Mouse (Mus musculus) small intestine, adult 2 months (tissue): Measurements from ENCODE around the gene Adgrg6.

ENCODE experiments used
- CTCF ChIP-seq: fragments of 200-500 bp; IDR thresholded peaks from 2 replicates; pipeline ENCODE4 v1.5.1; 2012; ENCODE audit warnings: low read depth, mild to moderate bottlenecking, control low read depth, inconsistent platforms, low read length, moderate library complexity, mixed read lengths; ENCODE audit not compliant: insufficient replicate concordance, insufficient read length; ENCODE audit errors: extremely low read depth
- POLR2A ChIP-seq: fragments of 200-500 bp; IDR thresholded peaks from 2 replicates; pipeline ENCODE4 v1.6.1; 2012; ENCODE audit warnings: low read depth, mild to moderate bottlenecking, control low read depth, inconsistent platforms, low read length, moderate library complexity

GRCm38 (mm10) chr10:14483257-14483656 lies 62.2 kb downstream of the Adgrg6 start:
- TF ChIP-seq CTCF: no peak
- TF ChIP-seq POLR2A: no peak
